Mouse (Mus musculus): ENCODE results near the gene Zfp612. TPM values are rescaled to one million over a fixed set of nuclear protein-coding genes. Genes with fewer than 3 reads are reported as not detected.

The Zfp612 gene
- total and polyA plus RNA-seq, 2 experiments from 2014 or later = 13.6 to 19.6 TPM

- peak; percentile 90 for DNase-seq
- TF ChIP-seq CTCF (IDR thresholded peaks at IDR 0.05; ENCODE audit: low read depth) = peak; percentile 88
- peak; percentile 60 for ATAC-seq
- WGBS = 21% methylated on average over 13 of the region's 13 CpGs
- no peak overlapping the region for H3K4me3 ChIP-seq (ENCODE audit: low read depth, low read length)
- H3K27ac ChIP-seq (ENCODE audit: low read depth, low read length) = no peak overlapping the region
- no peaks in the 10 kb centered on the region for H3K27me3 ChIP-seq (ENCODE audit: insufficient read depth, low read length)
- no peaks in the 10 kb centered on the region for H3K36me3 ChIP-seq (ENCODE audit: insufficient read depth)
- H3K9ac ChIP-seq = no peak overlapping the region
- H3K4me2 ChIP-seq (ENCODE audit: low read depth) = peak overlapping the region; percentile 6; the same call in 1 of the 2 replicates
- no peaks in the 10 kb centered on the region for H3K4me1 ChIP-seq (ENCODE audit: insufficient read depth)
- H3K9me3 ChIP-seq (ENCODE audit: low read length) = no peaks in the 10 kb centered on the region
These were observed 51.0 kb downstream of the Zfp612 start for GRCm38 (mm10) chr8:110130537-110130936.

GRCm38 (mm10) chr8:110134236-110134635, 54.7 kb downstream of the Zfp612 start:
- Histone ChIP-seq H3K9me3 (ENCODE audit: low read length) (no peaks in the 10 kb centered on the region), H3K4me3 (ENCODE audit: low read depth, low read length) (no peak overlapping the region), H3K27me3 (ENCODE audit: insufficient read depth, low read length) (no peaks in the 10 kb centered on the region), H3K36me3 (ENCODE audit: insufficient read depth) (no peaks in the 10 kb centered on the region), H3K4me2 (ENCODE audit: low read depth) (no peak overlapping the region), H3K9ac (no peak overlapping the region), H3K27ac (ENCODE audit: low read depth, low read length) (no peak overlapping the region), H3K4me1 (ENCODE audit: insufficient read depth) (no peaks in the 10 kb centered on the region)
- no peak for TF ChIP-seq CTCF (IDR thresholded peaks at IDR 0.05; ENCODE audit: low read depth)
- ATAC-seq (no peak), DNase-seq (no peak)
- WGBS = 84% methylated on average over 8 of the region's 8 CpGs

GRCm38 (mm10) chr8:110135515-110135914, 56.0 kb downstream of the Zfp612 start:
- no peaks in the 10 kb centered on the region for H3K27me3 ChIP-seq (ENCODE audit: insufficient read depth, low read length)
- H3K9ac ChIP-seq = no peak overlapping the region
- H3K4me2 ChIP-seq (ENCODE audit: low read depth) = no peak overlapping the region
- no peaks in the 10 kb centered on the region for H3K4me1 ChIP-seq (ENCODE audit: insufficient read depth)
- H3K4me3 ChIP-seq (ENCODE audit: low read depth, low read length) = no peak overlapping the region
- WGBS = 36% methylated on average over 7 of the region's 7 CpGs
- no peaks in the 10 kb centered on the region for H3K9me3 ChIP-seq (ENCODE audit: low read length)
- H3K27ac ChIP-seq (ENCODE audit: low read depth, low read length) = no peak overlapping the region
- no peaks in the 10 kb centered on the region for H3K36me3 ChIP-seq (ENCODE audit: insufficient read depth)
- no peak for TF ChIP-seq CTCF (IDR thresholded peaks at IDR 0.05; ENCODE audit: low read depth)
- ATAC-seq = no peak
- no peak for DNase-seq

- Histone ChIP-seq H3K27me3 (ENCODE audit: insufficient read depth, low read length) (no peaks in the 10 kb centered on the region), H3K9ac (no peak overlapping the region), H3K4me3 (ENCODE audit: low read depth, low read length) (no peak overlapping the region), H3K9me3 (ENCODE audit: low read length) (no peaks in the 10 kb centered on the region), H3K4me1 (ENCODE audit: insufficient read depth) (no peaks in the 10 kb centered on the region), H3K36me3 (ENCODE audit: insufficient read depth) (no peaks in the 10 kb centered on the region), H3K27ac (ENCODE audit: low read depth, low read length) (no peak overlapping the region), H3K4me2 (ENCODE audit: low read depth) (no peak overlapping the region)
- WGBS = 60% methylated on average over 3 of the region's 3 CpGs
- DNase-seq (no peak), ATAC-seq (no peak)
- no peak for TF ChIP-seq CTCF (IDR thresholded peaks at IDR 0.05; ENCODE audit: low read depth)
These were observed 60.6 kb downstream of the Zfp612 start for GRCm38 (mm10) chr8:110140156-110140555.

GRCm38 (mm10) chr8:110140770-110141169, 61.2 kb downstream of the Zfp612 start:
- no peak for ATAC-seq
- H3K36me3 ChIP-seq (ENCODE audit: insufficient read depth) = no peaks in the 10 kb centered on the region
- no peaks in the 10 kb centered on the region for H3K27me3 ChIP-seq (ENCODE audit: insufficient read depth, low read length)
- DNase-seq = no peak
- TF ChIP-seq CTCF (IDR thresholded peaks at IDR 0.05; ENCODE audit: low read depth) = no peak
- no peaks in the 10 kb centered on the region for H3K9me3 ChIP-seq (ENCODE audit: low read length)
- H3K4me2 ChIP-seq (ENCODE audit: low read depth) = no peak overlapping the region
- no peak overlapping the region for H3K9ac ChIP-seq
- H3K4me3 ChIP-seq (ENCODE audit: low read depth, low read length) = no peak overlapping the region
- WGBS = 66% methylated on average over 4 of the region's 4 CpGs
- no peak overlapping the region for H3K27ac ChIP-seq (ENCODE audit: low read depth, low read length)
- no peaks in the 10 kb centered on the region for H3K4me1 ChIP-seq (ENCODE audit: insufficient read depth)

Other genes starting within 250 kb of the Zfp612 start
- gene Phlpp2, start 211.2 kb upstream of the Zfp612 start, total RNA-seq (2014; rRNA removed) = 9.8 and 13.6 TPM in 2 replicates
- gene Phlpp2, start 211.2 kb upstream of the Zfp612 start, polyA plus RNA-seq (2015; fragmentation: Nextera tagmentation; extraction: Ambion mirVana) = 1.7 and 2.9 TPM in 2 replicates
- 0.69 and 0.76 TPM in 2 replicates for gene Marveld3, start 117.5 kb upstream of the Zfp612 start, total RNA-seq (2014; rRNA removed)
- 0.64 and 1.4 TPM in 2 replicates for gene Marveld3, start 117.5 kb upstream of the Zfp612 start, polyA plus RNA-seq (2015; fragmentation: Nextera tagmentation; extraction: Ambion mirVana)
- not detected in 2 replicates for gene Tat, start 89.3 kb upstream of the Zfp612 start, total RNA-seq (2014; rRNA removed)
- gene Tat, start 89.3 kb upstream of the Zfp612 start, polyA plus RNA-seq (2015; fragmentation: Nextera tagmentation; extraction: Ambion mirVana) = not detected in 2 replicates
- gene Chst4, start 40.0 kb upstream of the Zfp612 start, total RNA-seq (2014; rRNA removed) = not detected in 2 replicates
- not detected in 2 replicates for gene Chst4, start 40.0 kb upstream of the Zfp612 start, polyA plus RNA-seq (2015; fragmentation: Nextera tagmentation; extraction: Ambion mirVana)
- gene Gm21964, start 21.5 kb downstream of the Zfp612 start, total RNA-seq (2014; rRNA removed) = not detected in 2 replicates
- not detected in 2 replicates for gene Gm21964, start 21.5 kb downstream of the Zfp612 start, polyA plus RNA-seq (2015; fragmentation: Nextera tagmentation; extraction: Ambion mirVana)
- not detected in 2 replicates for gene Gm17720, start 23.0 kb downstream of the Zfp612 start, total RNA-seq (2014; rRNA removed)
- not detected in 2 replicates for gene Gm17720, start 23.0 kb downstream of the Zfp612 start, polyA plus RNA-seq (2015; fragmentation: Nextera tagmentation; extraction: Ambion mirVana)
- 133 TPM in 2 replicates for gene Calb2, start 88.5 kb downstream of the Zfp612 start, total RNA-seq (2014; rRNA removed)
- 177 and 286 TPM in 2 replicates for gene Calb2, start 88.5 kb downstream of the Zfp612 start, polyA plus RNA-seq (2015; fragmentation: Nextera tagmentation; extraction: Ambion mirVana)
- 21.9 and 24.9 TPM in 2 replicates for gene Cmtr2, start 135.9 kb downstream of the Zfp612 start, total RNA-seq (2014; rRNA removed)
- gene Cmtr2, start 135.9 kb downstream of the Zfp612 start, polyA plus RNA-seq (2015; fragmentation: Nextera tagmentation; extraction: Ambion mirVana) = 9.1 and 9.3 TPM in 2 replicates
- 0.92 and 1.0 TPM in 2 replicates for gene Hydin, start 187.2 kb downstream of the Zfp612 start, total RNA-seq (2014; rRNA removed)
- 0.21 and 0.63 TPM in 2 replicates for gene Hydin, start 187.2 kb downstream of the Zfp612 start, polyA plus RNA-seq (2015; fragmentation: Nextera tagmentation; extraction: Ambion mirVana)